Mouse (Mus musculus): ENCODE data around the gene Krtap3-2. TPM values are rescaled to one million over a fixed set of nuclear protein-coding genes. Genes with fewer than 3 reads are reported as not detected.
"Not testable (repeated sequence)": the region's sequence is repeated elsewhere in the genome, so short reads cannot be mapped to it uniquely, and the experiment has no call there.

Krtap3-2 gene
- not detected for total RNA-seq (2021)
- long read RNA-seq = 0 reads

DNA sequence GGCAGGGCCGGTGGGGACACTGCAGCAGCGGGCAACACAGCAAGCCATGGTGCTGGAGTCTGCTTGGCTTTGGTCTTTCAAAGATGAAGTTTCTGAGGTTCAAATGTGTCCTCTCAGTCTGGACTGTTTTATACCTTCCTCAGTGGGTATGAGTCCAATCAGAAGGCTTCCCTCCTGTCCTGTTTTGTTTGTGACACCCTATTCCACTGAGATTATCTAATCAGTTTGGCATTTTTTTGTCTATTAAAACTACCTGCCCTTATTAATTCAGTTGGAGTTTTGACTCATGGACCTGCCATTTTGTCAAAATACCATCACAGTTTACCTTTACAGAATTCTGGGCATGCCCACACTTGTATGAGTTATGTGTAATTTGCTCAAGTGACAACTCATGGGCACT is at the start of gene Krtap3-2:
Gene Krtap3-2, minus strand, starts transcription at position 101 of the 400 bp plus-strand sequence.
- no peak for DNase-seq (ENCODE audit: low spot score in 2 of 2)

DNA sequence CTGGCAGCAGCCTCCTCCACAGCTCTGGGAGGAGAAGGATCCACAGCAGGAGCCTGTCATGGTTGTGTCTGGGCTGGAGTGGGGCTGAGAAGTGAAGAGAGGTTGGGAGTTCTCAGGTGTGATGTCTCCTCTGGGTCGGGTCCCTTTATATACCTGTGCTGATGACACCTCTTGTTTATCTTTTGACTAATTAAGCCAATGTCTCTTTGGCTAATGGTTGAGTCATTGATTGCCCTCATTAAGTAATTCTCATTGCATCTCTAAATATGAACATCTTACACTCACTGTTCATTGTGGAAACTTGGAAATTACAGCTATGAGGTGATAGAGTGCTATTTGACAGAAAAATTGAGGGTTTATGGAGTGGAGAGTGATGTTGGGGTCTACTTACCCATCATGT is 46.6 kb upstream of the Krtap3-2 start, which contains the start of gene Gm11938:
Gene Gm11938, minus strand, starts transcription at position 101 of the 400 bp plus-strand sequence.
- not testable (repeated sequence) for DNase-seq (ENCODE audit: low spot score in 2 of 2)

DNA sequence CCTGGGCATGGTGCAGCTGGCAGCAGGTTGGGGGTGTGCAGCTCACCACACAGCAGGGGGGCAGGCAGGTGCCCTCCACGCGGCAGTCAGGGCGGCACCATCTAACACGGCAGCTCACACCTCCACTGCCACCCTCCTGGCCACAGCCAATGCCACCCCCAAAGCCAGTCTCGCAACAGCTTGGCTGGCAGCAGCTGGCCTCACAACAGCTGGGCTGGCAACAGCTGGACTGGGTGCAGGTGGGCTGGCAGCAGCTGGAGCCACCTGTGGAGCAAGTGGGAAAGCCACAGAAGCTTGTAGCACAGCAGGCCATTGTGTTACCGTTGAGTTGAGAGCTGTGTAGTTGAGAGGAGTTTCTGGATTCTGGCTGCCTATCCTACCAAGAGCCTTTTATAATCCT is 41.1 kb upstream of the Krtap3-2 start, which contains the start of gene Krtap9-3:
Gene Krtap9-3, minus strand, starts transcription at position 364 of the 400 bp plus-strand sequence.
- DNase-seq (ENCODE audit: low spot score in 2 of 2) = not testable (repeated sequence)

DNA sequence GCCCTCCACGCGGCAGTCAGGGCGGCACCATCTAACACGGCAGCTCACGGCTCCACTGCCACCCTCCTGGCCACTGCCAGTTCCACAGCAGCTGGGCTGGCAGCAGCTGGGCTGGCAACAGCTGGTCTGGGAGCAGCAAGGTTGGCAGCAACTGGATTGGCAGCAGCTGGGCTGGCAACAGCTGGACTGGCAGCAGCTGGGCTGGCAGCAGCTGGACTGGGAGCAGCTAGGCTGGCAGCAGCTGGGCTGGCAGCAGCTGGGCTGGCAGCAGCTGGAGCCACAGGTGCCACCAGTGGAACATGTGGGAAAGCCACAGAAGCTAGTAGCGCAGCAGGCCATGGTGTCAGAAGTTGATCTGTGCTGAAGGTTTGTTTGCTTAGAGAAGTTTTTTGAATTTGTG is 34.3 kb upstream of the Krtap3-2 start, which contains the start of gene Krtap1-3:
Gene Krtap1-3, minus strand, starts transcription at position 359 of the 400 bp plus-strand sequence.
- DNase-seq (ENCODE audit: low spot score in 2 of 2) = no peak

DNA sequence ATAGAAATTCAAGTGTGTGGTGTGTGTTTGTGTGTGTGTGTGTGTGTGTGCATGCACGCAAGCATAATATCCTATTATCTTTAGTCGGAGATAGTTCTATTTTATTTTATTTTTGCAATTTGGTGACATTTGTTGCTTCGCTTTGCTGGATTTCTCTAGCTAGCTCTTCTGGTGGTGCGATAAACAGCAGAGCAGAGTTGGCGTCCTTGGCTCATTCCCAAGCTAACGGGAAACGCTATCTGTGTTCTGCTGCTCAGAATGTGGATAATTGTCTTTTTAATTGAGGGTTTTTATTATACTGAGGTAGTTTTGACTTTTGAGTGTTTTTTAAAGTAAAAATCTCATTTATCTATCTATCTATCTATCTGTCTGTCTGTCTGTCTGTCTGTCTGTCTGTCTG is 28.4 kb upstream of the Krtap3-2 start:
- DNase-seq (ENCODE audit: low spot score in 2 of 2) = peak; percentile 46 to 83

DNA sequence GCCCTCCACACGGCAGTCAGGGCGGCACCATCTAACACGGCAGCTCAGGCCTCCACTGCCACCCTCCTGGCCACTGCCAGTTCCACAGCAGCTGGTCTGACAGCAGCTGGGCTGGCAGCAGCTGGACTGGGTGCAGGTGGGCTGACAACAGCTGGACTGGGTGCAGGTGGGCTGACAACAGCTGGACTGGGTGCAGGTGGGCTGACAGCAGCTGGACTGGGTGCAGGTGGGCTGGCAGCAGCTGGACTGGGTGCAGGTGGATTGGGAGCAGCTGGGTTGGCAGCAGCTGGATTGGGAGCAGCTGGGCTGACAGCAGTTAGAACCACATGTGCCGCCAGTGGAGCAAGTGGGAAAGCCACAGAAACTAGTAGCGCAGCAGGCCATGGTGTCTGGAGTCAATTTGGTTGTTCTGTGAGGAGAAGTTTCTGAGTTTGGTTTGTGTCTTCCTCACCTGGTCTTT is 26.6 kb upstream of the Krtap3-2 start, which contains the start of gene Krtap1-4:
Gene Krtap1-4, minus strand, starts transcription at position 410 of the 460 bp plus-strand sequence.
- no peak for DNase-seq (ENCODE audit: low spot score in 2 of 2)

DNA sequence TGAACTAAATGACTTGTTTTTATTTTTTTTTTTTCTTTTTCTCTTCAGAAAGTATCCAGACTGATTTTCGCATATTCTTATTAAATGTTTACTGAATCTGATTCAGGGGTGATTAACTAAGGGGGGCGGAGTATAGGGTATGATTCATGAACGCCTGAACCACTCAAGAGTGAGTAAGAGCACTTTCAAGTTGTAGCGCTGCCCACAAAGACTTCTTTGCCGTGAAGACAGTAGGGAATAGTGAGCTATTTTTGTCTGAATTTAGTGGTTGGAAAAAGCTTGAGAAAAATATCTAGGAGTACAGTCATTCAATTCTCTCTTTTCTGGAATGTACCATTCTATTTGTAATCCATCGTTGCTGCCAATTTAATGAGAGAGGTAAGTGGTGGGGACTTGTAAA is 24.9 kb upstream of the Krtap3-2 start:
- DNase-seq (ENCODE audit: low spot score in 2 of 2) = no peak

DNA sequence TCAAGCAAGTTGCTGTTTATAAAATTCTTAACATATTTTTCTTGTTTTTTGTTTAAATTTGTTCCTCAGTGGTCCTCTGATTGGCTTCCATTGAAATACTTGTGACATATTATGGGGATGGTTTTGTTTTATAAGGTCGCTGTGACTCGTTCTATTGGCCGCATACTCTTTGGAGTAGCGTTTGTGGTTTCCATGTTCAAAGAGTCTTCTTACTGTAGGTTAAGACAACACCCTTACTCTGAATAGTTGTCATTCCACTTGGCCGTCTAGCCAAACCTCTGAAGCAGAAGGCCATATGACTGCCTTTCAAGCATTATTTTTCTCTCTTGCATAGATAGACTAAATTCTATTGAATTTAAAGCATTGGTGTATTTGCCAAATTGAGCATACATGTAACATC is 24.4 kb upstream of the Krtap3-2 start:
- no peak for DNase-seq (ENCODE audit: low spot score in 2 of 2)

DNA sequence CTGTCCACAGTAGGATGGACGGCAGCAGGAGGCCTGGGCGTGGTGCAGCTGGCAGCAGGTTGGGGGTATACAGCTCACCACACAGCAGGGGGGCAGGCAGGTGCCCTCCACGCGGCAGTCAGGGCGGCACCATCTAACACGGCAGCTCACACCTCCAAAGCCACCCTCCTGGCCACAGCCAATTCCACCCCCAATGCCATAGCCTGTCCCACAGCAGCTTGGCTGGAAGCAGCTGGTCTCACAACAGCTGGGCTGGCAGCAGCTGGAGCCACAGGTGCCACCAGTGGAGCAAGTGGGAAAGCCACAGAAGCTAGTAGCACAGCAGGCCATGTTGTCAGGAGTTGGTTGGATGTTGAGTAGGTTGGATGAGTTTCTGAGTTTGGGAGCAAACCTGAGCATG is 24.0 kb upstream of the Krtap3-2 start, which contains the start of gene Krtap1-5:
Gene Krtap1-5, minus strand, starts transcription at position 381 of the 400 bp plus-strand sequence.
- DNase-seq (ENCODE audit: low spot score in 2 of 2) = no peak

DNA sequence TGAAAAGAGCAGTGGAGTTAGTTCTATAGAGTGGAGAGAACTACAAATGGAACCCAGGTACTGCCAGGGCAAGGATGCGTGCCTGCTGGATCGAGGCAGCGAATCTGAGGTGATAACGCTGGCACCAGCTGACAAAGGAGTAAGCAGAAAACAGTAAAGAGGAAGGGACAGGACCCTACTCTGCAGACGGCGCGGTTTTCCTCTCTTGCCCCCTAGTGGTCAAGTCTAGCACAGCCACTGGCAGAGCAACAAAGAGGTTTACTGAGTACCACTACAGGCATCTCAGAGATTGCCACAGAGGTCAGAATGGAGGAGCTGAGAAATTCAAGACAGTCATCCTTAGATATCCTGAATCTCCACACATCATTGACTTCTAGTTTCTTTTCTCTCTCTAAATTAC is 17.5 kb upstream of the Krtap3-2 start:
- peak; percentile 38 to 83 for DNase-seq (ENCODE audit: low spot score in 2 of 2)

DNA sequence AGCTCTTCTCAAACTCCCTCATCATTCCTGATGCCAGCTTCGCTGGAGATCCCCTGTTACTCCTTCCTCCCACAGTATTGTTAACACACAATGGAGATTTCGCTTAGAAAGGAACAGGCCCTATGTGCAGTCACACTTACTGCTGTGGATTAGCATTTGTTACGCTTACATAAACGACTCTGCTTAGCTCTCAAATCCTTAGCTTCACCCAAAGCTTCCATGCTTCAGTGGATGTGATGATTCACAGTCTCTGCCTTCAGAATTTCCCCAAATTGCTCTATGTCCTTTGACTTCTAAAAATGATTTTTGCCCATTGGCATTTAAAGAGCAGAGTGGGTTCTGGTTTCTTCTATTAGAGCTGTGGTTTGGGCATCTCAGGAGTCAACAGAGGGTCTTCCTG is 16.5 kb upstream of the Krtap3-2 start:
- DNase-seq (ENCODE audit: low spot score in 2 of 2) = peak in 1 of 2 experiments; percentile 4

DNA sequence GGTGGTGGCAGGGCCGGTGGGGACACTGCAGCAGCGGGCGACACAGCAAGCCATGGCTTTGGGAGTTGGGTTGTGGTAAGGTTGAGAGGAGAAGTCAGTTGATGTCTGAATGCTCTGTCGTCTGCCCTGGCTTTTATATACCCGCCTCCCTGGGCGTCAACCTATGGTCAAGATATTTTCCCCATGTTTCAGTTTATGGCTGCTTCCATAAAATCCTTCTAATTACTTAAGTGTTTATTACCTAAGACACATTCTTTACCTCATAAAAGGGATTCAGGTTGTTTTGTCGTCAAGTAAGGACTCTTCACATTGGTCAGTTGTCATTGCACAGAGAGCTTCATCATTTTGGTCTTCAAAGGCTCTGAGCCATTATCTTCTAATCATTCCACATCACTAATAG is 9.9 kb upstream of the Krtap3-2 start, which contains the start of gene Krtap3-1:
Gene Krtap3-1, minus strand, starts transcription at position 101 of the 400 bp plus-strand sequence.
- DNase-seq (ENCODE audit: low spot score in 2 of 2) = no peak

DNA sequence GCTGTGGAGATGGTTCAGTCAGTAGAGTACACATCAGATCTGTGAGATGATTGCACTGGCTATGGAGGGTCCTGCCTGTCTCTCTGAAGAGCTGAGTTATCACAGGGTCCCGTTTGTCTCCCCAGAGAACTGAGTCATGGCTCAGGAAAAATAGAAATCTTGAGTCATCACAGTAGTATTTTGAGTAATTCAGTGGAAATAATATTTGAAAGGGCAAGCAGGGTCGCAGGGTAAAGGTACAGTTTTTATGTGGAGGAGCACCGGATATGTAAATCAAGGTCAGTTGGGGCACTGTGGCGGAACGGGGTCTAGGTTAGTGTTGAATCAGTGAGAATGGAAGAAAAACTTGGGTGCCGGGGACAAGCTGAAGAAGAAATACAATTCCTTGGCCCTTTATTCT is 5.9 kb upstream of the Krtap3-2 start:
- DNase-seq (ENCODE audit: low spot score in 2 of 2) = no peak

DNA sequence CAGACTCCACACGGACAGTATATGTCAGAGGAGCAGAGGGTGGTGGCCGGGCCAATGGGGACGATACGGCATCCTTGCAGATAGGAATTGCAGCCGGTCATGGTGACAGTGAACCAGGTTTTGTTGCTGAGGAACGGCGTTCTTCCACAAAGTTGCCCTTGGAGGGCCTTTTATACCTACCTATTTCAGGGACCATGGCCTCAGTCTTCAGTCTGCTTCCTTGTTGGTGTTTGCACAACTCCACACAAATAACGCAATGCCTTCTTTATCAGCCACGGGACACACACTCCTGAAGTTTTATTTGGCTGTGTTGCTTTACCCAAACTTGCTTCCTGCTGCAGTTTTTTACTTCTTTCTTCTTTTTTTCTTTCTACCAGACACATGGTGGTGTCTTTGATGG is 2.7 kb upstream of the Krtap3-2 start, which contains the start of gene Gm11939:
Gene Gm11939, minus strand, starts transcription at position 101 of the 400 bp plus-strand sequence.
- DNase-seq (ENCODE audit: low spot score in 2 of 2) = no peak

DNA sequence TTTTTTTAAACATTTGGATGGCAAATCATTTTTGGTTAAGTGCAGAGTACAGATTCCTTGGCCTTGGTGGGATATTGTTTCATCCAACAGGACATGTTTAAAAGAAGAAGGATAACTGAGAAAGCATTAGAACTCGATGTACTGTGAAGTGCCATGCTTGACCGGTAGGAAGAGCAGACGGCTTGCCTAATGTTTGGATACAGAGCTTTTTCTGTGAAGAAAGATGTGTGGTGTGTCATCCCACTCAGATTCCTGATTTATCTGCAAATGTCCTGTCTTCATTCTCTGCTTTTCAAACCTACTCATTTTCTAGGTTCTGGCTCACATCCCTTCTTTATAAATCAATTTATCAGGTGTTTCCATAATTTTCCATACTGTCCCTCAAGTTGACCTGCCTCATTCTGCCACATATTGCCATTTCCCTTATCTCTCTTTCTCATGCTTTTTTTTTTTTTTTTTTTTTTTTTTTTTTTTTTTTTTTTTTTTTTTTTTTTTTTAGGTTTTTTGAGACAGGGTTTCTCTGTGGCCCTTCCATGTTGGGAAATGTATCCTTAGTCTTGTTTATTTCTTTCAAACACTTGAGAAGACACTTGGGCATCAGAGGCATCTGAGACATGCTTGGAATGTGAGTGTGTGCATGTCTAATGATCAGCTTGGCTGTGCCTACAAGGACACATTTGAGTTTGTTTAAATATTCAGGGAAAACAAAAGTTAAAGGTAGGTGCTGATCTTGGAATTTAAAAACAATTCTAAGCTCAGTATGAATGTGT is 1.5 kb upstream of the Krtap3-2 start:
- DNase-seq (ENCODE audit: low spot score in 2 of 2) = peak in 1 of 2 experiments; percentile 10

DNA sequence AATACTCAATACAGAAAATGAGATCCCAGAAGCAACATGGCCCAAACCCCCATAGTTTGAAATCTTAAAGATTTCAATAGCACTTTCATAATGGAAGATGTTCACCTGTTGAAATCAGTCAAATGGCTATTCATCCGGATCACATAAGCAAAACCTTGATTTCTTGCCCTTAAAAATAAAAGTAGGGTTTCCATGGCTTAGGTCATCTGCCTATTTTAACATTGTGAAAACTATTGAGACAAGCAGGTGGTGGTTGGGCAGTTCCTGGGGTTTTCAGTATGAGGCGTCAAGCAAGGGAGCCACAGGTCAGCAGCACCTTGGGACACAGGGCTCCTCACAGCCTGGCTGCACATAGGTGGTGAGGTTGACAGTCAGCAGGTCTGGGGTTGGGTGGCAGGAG is 458 bp downstream of the Krtap3-2 start:
- DNase-seq (ENCODE audit: low spot score in 2 of 2) = no peak

DNA sequence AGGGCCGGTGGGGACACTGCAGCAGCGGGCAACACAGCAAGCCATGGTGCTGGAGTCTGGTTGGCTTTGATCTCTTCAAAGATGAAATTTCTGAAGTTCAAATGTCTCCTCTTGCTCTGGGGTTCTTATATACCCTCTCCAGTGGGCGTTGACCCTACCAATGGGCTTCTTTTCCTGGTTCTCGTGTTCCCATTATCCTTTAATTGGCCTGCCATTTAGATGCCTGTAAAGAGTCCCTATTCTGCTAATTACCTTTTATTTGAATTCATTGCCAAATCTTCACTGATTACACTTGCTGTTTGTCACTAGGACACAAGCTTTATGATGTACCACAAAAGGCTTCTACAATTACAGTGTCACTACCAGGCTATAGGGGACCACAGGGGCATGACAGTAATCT is 5.9 kb downstream of the Krtap3-2 start, which contains the start of gene Krtap3-3:
Gene Krtap3-3, minus strand, starts transcription at position 101 of the 400 bp plus-strand sequence.
- DNase-seq (ENCODE audit: low spot score in 2 of 2) = no peak

DNA sequence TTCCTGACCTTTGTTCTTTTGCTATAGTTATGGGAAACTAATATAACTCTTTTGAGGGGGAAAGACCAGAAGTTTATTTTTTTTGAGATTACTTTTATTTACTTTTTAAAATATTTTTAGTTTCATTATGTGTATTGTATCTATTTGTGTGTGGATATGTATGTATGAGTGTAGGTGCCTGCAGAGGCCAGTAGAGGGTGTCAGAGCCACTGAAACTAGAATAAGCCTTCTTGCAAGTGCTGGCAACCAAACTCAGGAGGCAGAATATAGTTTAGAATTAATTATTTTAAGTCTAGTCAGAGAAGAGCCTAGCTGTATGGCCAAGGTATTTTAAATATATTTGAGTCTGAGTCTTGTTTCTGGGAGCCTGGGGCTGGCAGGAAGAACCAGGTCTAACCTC is 8.8 kb downstream of the Krtap3-2 start:
- no peak for DNase-seq (ENCODE audit: low spot score in 2 of 2)

DNA sequence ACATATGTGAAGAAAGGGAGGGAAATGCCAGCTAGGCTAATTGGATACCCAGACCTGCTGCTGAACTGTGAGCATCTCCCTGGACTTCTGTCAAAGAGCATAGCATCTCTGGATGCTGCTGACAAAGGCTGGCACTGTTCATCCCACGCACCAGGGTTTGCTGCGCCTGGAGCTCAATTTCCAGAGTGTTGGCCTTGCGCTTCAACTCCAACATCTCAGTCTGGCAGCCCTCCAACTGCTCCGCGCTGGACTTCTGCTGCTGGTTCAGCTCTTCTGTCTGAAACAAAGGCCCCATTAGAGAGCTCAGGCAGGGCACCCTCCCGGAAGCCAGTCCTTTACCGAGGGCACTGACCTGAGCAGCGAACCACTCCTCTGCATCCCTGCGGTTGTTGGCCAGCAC is 16.9 kb downstream of the Krtap3-2 start:
- DNase-seq (ENCODE audit: low spot score in 2 of 2) = peak; percentile 29 to 65

DNA sequence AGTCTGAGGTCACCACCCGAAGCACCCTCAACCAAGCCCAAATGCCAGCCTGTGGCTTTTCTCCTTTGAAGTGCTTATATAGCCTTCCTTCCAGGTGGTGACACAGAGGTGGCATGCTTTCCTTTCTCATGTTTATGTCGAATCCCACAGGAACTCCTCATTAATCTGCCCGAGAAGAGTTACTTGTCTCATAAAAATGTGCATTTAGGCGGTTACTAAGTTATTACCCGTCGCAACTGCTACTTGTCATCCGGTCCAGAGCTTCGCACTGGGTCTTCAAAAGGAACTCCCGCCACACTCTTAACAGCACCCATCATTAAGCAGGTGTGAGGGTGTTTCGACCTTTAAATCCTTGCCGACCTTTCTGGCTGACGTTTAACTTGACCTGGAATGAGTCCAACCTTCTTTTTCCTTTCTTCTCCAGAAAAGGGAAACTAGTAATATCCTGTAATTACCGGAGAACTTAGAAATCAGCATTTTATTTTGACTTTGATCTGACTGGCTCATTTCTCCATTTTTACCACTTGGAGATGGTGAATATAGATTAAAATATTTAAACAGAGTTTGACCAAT is 35.3 kb downstream of the Krtap3-2 start, which contains the start of gene Krt39:
Gene Krt39, minus strand, starts transcription at position 51 of the 573 bp plus-strand sequence.
- no peak for DNase-seq (ENCODE audit: low spot score in 2 of 2)

DNA sequence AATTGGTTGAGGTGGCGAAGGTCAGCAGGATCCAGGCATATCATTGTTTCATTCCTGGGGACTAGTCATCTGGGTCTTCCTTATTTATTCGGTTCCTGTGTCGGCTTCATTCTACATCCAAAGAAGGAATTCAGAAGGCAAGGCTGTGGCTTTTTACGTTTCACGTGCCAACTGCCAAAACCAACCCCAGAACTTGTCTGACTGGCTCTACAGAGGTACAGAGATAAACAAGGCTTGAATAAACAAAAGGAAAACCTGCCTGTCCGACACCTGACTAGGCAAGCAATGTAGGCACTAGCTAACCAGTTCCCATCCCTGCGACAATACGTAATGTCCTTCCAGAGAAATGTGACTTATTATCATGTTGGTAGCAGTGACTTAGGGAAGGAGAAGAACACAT is 42.6 kb downstream of the Krtap3-2 start:
- DNase-seq (ENCODE audit: low spot score in 2 of 2) = no peak
